Mouse (Mus musculus) lung, postnatal 0 days (tissue): Measurements from ENCODE around the gene Dock7. TPM values are rescaled to one million over a fixed set of nuclear protein-coding genes. Genes with fewer than 3 reads are reported as not detected.

Source experiments
- ATAC-seq: fragments of 200-750 bp; cut with Nextera tagmentation; 2 replicates; pipeline ENCODE4 v1.8.0; 2017; ENCODE audit warnings: moderate library complexity
- DNase-seq: peaks from one replicate; pipeline ENCODE4 v3.0.0-alpha.2; 2016; ENCODE audit warnings: low spot score
- H3K27ac ChIP-seq: fragments of 300-500 bp; sonication (generic); 2 replicates; pipeline ENCODE4 v1.5.1; 2014; ENCODE audit warnings: antibody characterized with exemption, mild to moderate bottlenecking, low read length, mixed read lengths
- H3K27me3 ChIP-seq: fragments of 300-500 bp; sonication (generic); replicated peaks from 2 replicates; pipeline ENCODE4 v1.6.1; 2014; ENCODE audit warnings: low read length, mixed read lengths; ENCODE audit not compliant: insufficient read depth
- H3K36me3 ChIP-seq: fragments of 300-500 bp; sonication (generic); 2 replicates; pipeline ENCODE4 v1.6.1; 2014; ENCODE audit warnings: low read length, mixed read lengths; ENCODE audit not compliant: insufficient read depth
- H3K4me1 ChIP-seq: fragments of 300-500 bp; sonication (generic); 2 replicates; pipeline ENCODE4 v1.6.1; 2014; ENCODE audit warnings: antibody characterized with exemption, low read depth, low read length, mixed read lengths; ENCODE audit not compliant: insufficient read depth
- H3K4me2 ChIP-seq: fragments of 300-500 bp; sonication (generic); replicated peaks from 2 replicates; pipeline ENCODE4 v1.6.1; 2014; ENCODE audit warnings: low read depth, mild to moderate bottlenecking, low read length, moderate library complexity, mixed read lengths
- H3K4me3 ChIP-seq: fragments of 300-500 bp; sonication (generic); 2 replicates; pipeline ENCODE4 v1.5.1; 2014; ENCODE audit warnings: low read depth, low read length
- H3K9ac ChIP-seq: fragments of 300-500 bp; sonication (generic); replicated peaks from 2 replicates; pipeline ENCODE4 v1.6.1; 2014; ENCODE audit warnings: low read depth, mild to moderate bottlenecking
- H3K9me3 ChIP-seq: fragments of 300-500 bp; sonication (generic); 2 replicates; pipeline ENCODE4 v1.6.1; 2016; ENCODE audit warnings: low read length, mixed read lengths
- CTCF ChIP-seq: IDR thresholded peaks from 2 replicates; pipeline ENCODE4 v1.5.1; 2016; ENCODE audit warnings: antibody characterized with exemption, mild to moderate bottlenecking
- EP300 ChIP-seq: IDR thresholded peaks from 2 replicates; pipeline ENCODE4 v1.6.1; 2016; ENCODE audit warnings: antibody characterized with exemption, mild to moderate bottlenecking, control low read depth
- WGBS: fragments of 180-500 bp; shearing (Covaris S2); extraction: QIAGEN DNeasy Blood & Tissue Kit; methylation state at CpG from one replicate; pipeline ENCODE4 v1.1.7; 2014; 5-methylcytosine and 5-hydroxymethylcytosine counted together
- polyA plus RNA-seq: library from polyadenylated mRNA; unstranded; fragments of >200 nt; fragmentation: Nextera tagmentation; extraction: Ambion mirVana; gene quantifications from 2 replicates; pipeline ENCODE4 v1.2.1, GENCODE M21; 2015

Gene Dock7
- polyA plus RNA-seq, 1 experiment from 2014 or later, result 20.1 TPM

- H3K4me2 ChIP-seq, result no peak overlapping the region
Observed at GRCm38 (mm10) chr4:99115797-99116196, 4.9 kb downstream of the Dock7 start.

GRCm38 (mm10) chr4:99111670-99112069, 9.0 kb downstream of the Dock7 start:
- no peaks in the 10 kb centered on the region for H3K36me3 ChIP-seq
- no peak overlapping the region for H3K4me3 ChIP-seq
- DNase-seq (peak; percentile 65), ATAC-seq (peak; percentile 65)
- no peak overlapping the region for H3K9ac ChIP-seq
- 50% methylated on average over 3 of the region's 3 CpGs for WGBS
- H3K27ac ChIP-seq, result no peak overlapping the region; the same call in 1 of the 2 replicates
- H3K27me3 ChIP-seq, result no peaks in the 10 kb centered on the region
- no peak for TF ChIP-seq CTCF
- TF ChIP-seq EP300, result no peak
- no peak overlapping the region for H3K4me2 ChIP-seq
- peaks cover 10% of the 10 kb centered on the region; the same call in 1 of the 2 replicates for H3K4me1 ChIP-seq
- no peaks in the 10 kb centered on the region for H3K9me3 ChIP-seq

More at GRCm38 (mm10) chr4:99115797-99116196, 4.9 kb downstream of the Dock7 start:
- WGBS, result 47% methylated on average over 9 of the region's 9 CpGs
- Histone ChIP-seq H3K4me3 (no peak overlapping the region), H3K9ac (no peak overlapping the region), H3K27me3 (no peaks in the 10 kb centered on the region), H3K27ac (peak overlapping the region; percentile 21; the same call in 1 of the 2 replicates), H3K4me1 (peaks cover 11% of the 10 kb centered on the region; the same call in 1 of the 2 replicates), H3K9me3 (no peaks in the 10 kb centered on the region), H3K36me3 (no peaks in the 10 kb centered on the region)
- 0 out of 2 replicates have a peak, but pooled peaks have one; percentile 9 for ATAC-seq
- TF ChIP-seq CTCF (no peak), EP300 (no peak)
- peak; percentile 56 for DNase-seq

- Histone ChIP-seq H3K4me1 (peaks cover 6% of the 10 kb centered on the region; the same call in 1 of the 2 replicates), H3K36me3 (no peaks in the 10 kb centered on the region), H3K27ac (no peak overlapping the region), H3K27me3 (no peaks in the 10 kb centered on the region), H3K4me2 (no peak overlapping the region), H3K9ac (no peak overlapping the region), H3K9me3 (no peaks in the 10 kb centered on the region), H3K4me3 (no peak overlapping the region)
- no peak for DNase-seq
- TF ChIP-seq CTCF, result no peak
- 95% methylated on average over 4 of the region's 4 CpGs for WGBS
- no peak for ATAC-seq
Observed at GRCm38 (mm10) chr4:99108817-99109216, 11.9 kb downstream of the Dock7 start.

GRCm38 (mm10) chr4:99102846-99103245, 17.9 kb downstream of the Dock7 start:
- WGBS, result 64% methylated on average over 3 of the region's 3 CpGs
- peaks cover 2% of the 10 kb centered on the region; the same call in 1 of the 2 replicates for H3K4me1 ChIP-seq
- H3K36me3 ChIP-seq, result no peaks in the 10 kb centered on the region
- H3K9ac ChIP-seq, result no peak overlapping the region
- no peak overlapping the region for H3K4me2 ChIP-seq
- TF ChIP-seq EP300 (no peak), CTCF (no peak)
- H3K4me3 ChIP-seq, result no peak overlapping the region
- H3K27me3 ChIP-seq, result no peaks in the 10 kb centered on the region
- ATAC-seq (no peak), DNase-seq (no peak)
- no peaks in the 10 kb centered on the region for H3K9me3 ChIP-seq
- no peak overlapping the region for H3K27ac ChIP-seq

- H3K4me3 ChIP-seq, result no peak overlapping the region
- no peaks in the 10 kb centered on the region for H3K9me3 ChIP-seq
- no peak for DNase-seq
- H3K36me3 ChIP-seq, result no peaks in the 10 kb centered on the region
- no peak overlapping the region for H3K27ac ChIP-seq
- TF ChIP-seq CTCF (no peak), EP300 (no peak)
- H3K9ac ChIP-seq, result no peak overlapping the region
- no peak overlapping the region for H3K4me2 ChIP-seq
- ATAC-seq, result no peak
- no peaks in the 10 kb centered on the region for H3K27me3 ChIP-seq
- no peaks in the 10 kb centered on the region for H3K4me1 ChIP-seq
- WGBS, result 83% methylated on average over 7 of the region's 7 CpGs
Observed at GRCm38 (mm10) chr4:99100724-99101123, 20.0 kb downstream of the Dock7 start.

GRCm38 (mm10) chr4:99091777-99092176, 28.9 kb downstream of the Dock7 start:
- peaks cover 3% of the 10 kb centered on the region for H3K4me1 ChIP-seq
- H3K36me3 ChIP-seq, result no peaks in the 10 kb centered on the region
- no peak overlapping the region for H3K27ac ChIP-seq
- no peaks in the 10 kb centered on the region for H3K9me3 ChIP-seq
- no peak overlapping the region for H3K4me3 ChIP-seq
- TF ChIP-seq EP300 (no peak), CTCF (no peak)
- ATAC-seq, result no peak
- H3K27me3 ChIP-seq, result no peaks in the 10 kb centered on the region
- no peak for DNase-seq
- no peak overlapping the region for H3K4me2 ChIP-seq
- WGBS, result 84% methylated on average over 3 of the region's 3 CpGs
- no peak overlapping the region for H3K9ac ChIP-seq
